Mouse (Mus musculus): ENCODE measurements around the gene Ndufaf3. TPM values are rescaled to one million over a fixed set of nuclear protein-coding genes. Genes with fewer than 3 reads are reported as not detected.

Ndufaf3 gene
- polyA plus RNA-seq (2017; shearing (Covaris generic)) = 77.9 TPM

DNA sequence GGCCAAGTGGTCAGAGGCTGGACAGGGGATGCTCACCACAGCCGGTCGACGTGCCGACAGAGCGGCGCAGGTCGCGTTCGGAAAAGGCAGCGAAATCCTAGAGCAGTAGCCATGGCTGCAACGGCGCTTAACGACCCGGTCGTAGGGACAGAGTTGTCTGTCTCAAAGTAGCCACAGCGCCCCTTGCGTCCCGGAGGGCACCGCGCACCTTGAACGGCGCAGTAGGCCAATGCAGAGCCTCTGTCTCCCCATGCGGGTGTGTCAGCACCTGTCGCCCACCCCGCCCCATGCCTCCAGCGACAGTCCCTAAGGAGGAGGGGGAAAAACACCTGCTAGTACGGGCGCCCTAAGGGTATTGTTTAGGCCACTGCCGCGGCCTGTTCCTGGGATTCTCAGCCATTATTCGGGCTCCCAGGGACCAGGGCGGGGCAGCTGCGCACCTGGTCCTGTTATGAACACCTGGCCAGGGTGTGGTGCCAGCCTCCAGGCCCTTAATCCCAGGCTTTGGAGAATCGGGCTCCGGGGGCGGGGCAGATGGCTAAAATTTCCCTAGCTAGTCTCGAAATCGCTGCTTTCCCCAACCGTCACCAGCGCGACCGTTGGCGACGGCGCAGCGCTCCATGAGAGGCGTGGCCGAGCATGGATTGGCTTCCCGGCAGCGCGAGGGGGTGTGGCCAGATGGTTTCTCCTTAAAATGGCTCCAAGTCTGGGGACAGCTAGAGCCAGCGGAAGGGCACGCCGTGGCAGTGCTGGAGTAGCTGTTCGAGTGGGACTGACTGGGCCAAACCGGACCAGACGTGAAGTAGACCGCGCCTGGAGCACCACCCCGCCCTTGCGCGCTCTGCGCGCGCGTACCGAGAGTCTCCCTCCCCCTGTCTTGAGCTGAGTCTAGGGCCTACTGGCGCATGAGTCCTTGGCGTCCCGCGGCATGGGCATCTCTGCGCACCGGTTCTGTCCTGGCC, at the start of gene Ndufaf3:
TSS of gene Ndufaf3 (minus strand) at position 620 of the 962 bp plus-strand sequence.

DNA sequence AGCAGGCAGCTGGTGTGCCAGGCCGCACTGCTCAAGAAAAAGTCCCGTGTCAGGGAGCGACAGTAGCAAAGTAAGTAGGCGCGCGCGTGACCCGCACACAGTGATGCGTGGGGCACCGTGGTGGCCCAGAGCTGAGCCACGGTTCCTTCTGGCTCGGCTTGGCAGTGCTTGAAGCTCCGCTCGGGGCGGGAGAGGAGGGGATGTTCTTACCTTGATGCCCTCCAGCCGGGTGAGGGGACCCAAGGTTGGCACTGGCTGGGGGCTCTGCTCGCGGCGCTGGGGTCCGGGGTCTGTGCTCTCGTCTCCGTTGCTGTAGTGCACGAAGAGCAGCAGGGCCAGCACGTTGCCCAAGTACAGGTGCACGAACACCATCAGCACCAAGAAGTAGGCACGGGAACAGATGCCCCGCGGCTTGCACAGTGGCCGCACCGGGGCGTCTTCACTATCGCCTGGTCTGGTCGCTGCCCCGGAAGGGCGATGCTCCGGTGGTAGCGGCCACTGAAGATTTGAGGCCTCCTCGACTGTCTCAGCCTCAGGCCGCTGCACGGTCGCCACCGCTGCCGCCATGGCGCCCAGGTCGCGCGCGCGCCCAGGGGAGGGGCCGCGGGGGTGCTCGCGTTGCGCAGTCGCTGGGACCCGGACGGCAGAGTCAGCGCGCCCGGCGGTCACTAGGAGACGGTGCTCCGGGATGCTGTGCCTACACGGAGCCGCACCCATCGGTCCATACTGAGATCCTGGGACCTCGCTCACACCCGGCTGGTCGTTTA, 29.9 kb upstream of the Ndufaf3 start, which contains the start of gene P4htm:
TSS of gene P4htm (minus strand) at position 670 of the 767 bp plus-strand sequence.

DNA sequence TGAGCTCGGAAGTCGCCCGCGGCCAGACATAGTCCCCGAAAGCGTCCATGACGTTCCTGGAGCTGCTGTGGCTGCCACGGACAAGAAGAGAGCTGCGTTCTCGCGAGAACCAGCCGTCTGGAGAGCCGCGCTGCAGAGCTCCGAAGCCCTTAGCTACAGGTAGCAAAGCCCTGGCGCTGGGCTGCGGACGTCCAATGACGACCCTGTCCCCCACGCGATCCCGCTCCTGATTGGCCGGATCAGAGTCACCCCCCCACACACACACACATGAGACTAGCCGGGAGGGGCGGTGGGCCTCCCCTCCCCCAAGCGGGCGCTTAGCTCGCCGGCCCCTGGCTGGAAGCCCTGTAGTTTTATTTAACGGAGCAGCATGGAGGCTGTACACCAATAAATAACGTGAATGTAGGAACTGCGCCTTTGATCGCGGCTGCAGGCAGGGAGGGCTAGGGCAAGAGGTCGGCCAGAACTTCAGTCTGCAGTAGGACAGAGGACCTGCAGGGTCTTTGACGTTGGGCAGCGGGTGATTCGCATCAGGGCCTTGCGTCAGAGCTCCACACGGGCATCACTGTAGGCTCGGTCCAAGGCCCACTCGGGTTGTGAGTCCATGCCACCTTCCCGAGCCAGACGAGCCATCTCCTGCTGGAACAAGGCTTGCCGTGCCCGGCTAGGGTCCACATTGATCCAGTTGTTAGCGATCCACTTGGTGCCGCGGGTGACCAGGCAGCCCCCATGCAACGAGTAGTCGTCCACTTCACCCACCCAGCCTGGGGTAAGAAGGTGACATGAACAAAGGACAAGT, 11.5 kb upstream of the Ndufaf3 start, which contains the start of gene Wdr6:
TSS of gene Wdr6 (minus strand) at position 195 of the 799 bp plus-strand sequence.

GRCm38 (mm10) chr9:108569381-108570206, 2.4 kb upstream of the Ndufaf3 start, which contains the start of gene Dalrd3:
TSS of gene Dalrd3 (plus strand) at chr9:108569886.

GRCm38 (mm10) chr9:108560227-108560841, 6.9 kb downstream of the Ndufaf3 start, which contains the start of gene Impdh2:
TSS of gene Impdh2 (plus strand) at chr9:108560286.

DNA sequence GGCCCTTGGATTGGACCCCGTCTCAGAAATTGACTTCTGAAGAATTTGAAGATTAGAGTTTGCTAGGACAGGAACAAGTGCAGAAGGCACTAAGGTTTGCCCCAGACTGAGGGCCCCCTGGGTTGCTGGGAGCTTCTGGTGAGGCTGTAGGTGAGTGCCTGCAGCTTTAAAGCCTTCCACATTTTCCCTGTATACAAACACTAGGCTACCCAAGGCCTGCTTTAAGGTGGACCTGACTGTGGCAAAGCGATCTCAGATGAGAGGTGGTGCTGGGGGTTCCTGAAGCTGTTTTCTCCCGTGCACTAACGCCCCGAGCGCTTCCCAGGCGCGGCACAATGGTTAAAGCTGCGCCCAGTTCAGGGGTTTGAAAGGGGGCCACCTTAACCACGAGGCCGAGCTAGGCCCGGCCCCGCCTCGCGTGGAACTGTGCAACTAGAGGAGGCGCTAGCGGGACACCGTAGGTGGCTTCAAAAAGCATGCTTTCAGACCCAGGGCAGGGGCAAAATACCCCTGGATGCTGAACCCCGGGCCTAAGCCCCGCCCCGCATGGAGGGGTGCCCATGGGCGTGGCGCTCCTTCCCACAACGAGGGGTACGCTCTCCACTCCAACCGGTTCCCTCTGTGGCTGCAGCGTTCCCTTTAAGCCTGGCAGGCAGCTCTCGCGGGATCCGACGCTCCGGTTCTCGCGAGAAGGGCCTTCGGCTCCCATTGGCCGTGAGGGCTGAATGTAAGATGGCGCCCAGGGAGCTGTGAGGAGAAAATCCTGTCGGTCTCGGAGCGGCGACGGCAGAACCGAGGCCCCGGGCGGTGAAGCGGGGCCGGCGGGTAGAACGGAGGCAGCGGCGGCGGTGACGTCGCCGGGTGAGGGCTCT, 50.6 kb downstream of the Ndufaf3 start, which contains the start of gene Qrich1:
TSS of gene Qrich1 (plus strand) at position 427 of the 872 bp plus-strand sequence.

Other genes starting within 250 kb of the Ndufaf3 start
- gene Gpx1, start 228.5 kb downstream of the Ndufaf3 start, polyA plus RNA-seq (2017; shearing (Covaris generic)) = 765 TPM
- 152 TPM for gene Usp4, start 219.6 kb downstream of the Ndufaf3 start, polyA plus RNA-seq (2017; shearing (Covaris generic))
- gene 1700102P08Rik, start 174.6 kb downstream of the Ndufaf3 start, polyA plus RNA-seq (2017; shearing (Covaris generic)) = 2.8 TPM
- not detected for gene Ccdc36, start 138.9 kb downstream of the Ndufaf3 start, polyA plus RNA-seq (2017; shearing (Covaris generic))
- not detected for gene BC048562, start 131.0 kb downstream of the Ndufaf3 start, polyA plus RNA-seq (2017; shearing (Covaris generic))
- 51.6 TPM for gene Ccdc71, start 106.9 kb downstream of the Ndufaf3 start, polyA plus RNA-seq (2017; shearing (Covaris generic))
- gene Klhdc8b, start 105.9 kb downstream of the Ndufaf3 start, polyA plus RNA-seq (2017; shearing (Covaris generic)) = 3.6 TPM
- 0.16 TPM for gene Lamb2, start 87.7 kb downstream of the Ndufaf3 start, polyA plus RNA-seq (2017; shearing (Covaris generic))
- 138 TPM for gene Usp19, start 76.8 kb downstream of the Ndufaf3 start, polyA plus RNA-seq (2017; shearing (Covaris generic))
- 129 TPM for gene Qars, start 59.7 kb downstream of the Ndufaf3 start, polyA plus RNA-seq (2017; shearing (Covaris generic))
- gene Qrich1, start 50.6 kb downstream of the Ndufaf3 start, polyA plus RNA-seq (2017; shearing (Covaris generic)) = 144 TPM
- gene Impdh2, start 7.1 kb downstream of the Ndufaf3 start, polyA plus RNA-seq (2017; shearing (Covaris generic)) = 122 TPM
- 131 TPM for gene Dalrd3, start 2.5 kb upstream of the Ndufaf3 start, polyA plus RNA-seq (2017; shearing (Covaris generic))
- 90.3 TPM for gene Wdr6, start 11.3 kb upstream of the Ndufaf3 start, polyA plus RNA-seq (2017; shearing (Covaris generic))
- gene P4htm, start 30.2 kb upstream of the Ndufaf3 start, polyA plus RNA-seq (2017; shearing (Covaris generic)) = 16.3 TPM
- 54.4 TPM for gene Arih2, start 82.0 kb upstream of the Ndufaf3 start, polyA plus RNA-seq (2017; shearing (Covaris generic))
- gene Slc25a20, start 94.7 kb upstream of the Ndufaf3 start, polyA plus RNA-seq (2017; shearing (Covaris generic)) = 68.6 TPM
- 3.9 TPM for gene Prkar2a, start 121.9 kb upstream of the Ndufaf3 start, polyA plus RNA-seq (2017; shearing (Covaris generic))
- gene Ip6k2, start 216.4 kb upstream of the Ndufaf3 start, polyA plus RNA-seq (2017; shearing (Covaris generic)) = 18.0 TPM
- gene Nckipsd, start 240.9 kb upstream of the Ndufaf3 start, polyA plus RNA-seq (2017; shearing (Covaris generic)) = 3.8 TPM